Mouse (Mus musculus) cerebellum, adult 9-11 months (tissue): Measurements from ENCODE around the gene Ppp2r5b.
A peak's percentile ranks its signal among the peaks of the same experiment; 100 is the strongest.

Source experiments
- DNase-seq: peaks from one replicate; pipeline ENCODE4 v3.0.0; 2022

Gene Ppp2r5b

GRCm38 (mm10) chr19:6268670-6269132 is 33.0 kb upstream of the Ppp2r5b start:
- DNase-seq = peak; percentile 50

- DNase-seq = peak; percentile 90
Observed at GRCm38 (mm10) chr19:6268170-6268528, 32.5 kb upstream of the Ppp2r5b start.

DNA sequence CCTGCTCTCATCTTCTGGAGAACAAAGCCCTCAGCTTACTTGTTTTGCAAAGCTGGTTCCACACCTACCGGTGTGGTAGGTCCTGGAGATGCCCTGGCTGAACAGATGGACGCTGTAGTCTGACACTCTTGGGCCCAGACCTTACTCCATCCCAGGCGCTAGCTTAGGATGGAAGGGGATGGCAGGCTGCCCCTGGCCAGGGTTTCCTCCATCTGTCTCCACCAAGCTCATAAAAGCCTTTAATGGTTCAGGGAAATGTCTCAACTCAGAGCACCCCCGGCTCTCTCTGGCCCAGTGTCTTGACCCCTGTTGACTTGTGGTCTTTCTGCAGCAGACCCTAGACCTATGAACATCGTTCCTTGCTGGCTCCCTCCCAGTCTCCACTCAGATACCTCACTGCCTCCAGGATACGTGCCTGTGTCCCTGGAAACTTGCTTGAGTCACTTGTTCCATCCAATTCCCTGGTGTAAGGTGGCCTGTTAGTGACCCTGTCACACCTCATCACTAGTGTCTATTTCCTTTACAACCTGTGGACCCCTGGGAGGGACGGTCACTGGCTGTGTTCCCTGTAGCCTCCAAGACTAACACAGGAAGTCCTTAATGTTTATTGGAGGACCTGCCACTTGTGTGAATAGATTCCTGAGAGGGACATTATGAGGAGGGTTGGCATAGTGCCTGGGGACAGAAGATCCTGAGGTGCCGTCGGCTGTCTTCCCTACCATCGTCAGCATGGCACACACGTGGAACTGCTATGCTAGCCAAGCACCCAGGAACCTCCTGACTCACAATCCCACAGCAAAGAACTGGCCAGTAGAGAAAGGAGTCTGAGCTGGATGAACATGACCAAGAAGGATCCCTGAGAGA is 31.9 kb upstream of the Ppp2r5b start:
- DNase-seq = peak; percentile 97

DNA sequence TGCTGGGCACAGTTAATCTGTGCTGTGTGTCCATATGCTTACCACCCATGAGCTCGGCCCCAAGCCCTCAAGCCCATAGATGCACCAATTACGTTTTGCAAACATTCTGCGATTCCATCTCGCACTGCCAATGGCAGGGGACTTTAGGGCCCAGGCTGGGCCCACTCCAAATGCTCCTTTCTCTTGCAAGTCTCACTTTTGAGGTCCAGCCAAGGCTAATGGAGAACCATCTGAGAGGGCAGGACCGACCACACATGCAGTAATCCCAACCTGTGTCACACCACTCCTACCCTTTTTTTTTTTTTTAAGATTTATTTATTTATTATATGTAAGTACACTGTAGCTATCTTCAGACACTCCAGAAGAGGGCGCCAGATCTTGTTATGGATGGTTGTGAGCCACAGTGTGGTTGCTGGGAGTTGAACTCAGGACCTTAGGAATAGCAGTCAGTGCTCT is 30.1 kb upstream of the Ppp2r5b start:
- peak; percentile 76 for DNase-seq

DNA sequence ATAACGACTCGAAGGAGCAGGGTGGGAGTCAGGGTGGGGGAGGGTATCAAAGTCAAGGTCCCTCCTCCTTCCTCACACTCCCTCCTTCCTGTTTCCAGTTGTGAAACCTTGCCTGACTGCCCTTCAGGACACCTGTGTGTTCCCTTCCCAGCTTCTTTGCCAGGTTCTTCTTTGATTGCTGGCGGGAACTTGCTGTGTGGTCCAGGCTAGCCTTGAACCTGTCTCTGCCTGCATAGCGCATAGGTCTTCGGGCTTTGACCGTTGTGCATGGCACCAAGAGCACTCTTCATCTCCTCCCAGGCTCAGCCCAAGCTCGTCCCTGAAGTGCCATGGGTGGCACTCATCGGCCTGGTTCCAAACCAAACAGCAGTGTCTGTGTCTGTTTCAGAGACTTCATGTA is 29.3 kb upstream of the Ppp2r5b start:
- no peak for DNase-seq

- DNase-seq = no peak
Observed at GRCm38 (mm10) chr19:6264200-6264599, 28.5 kb upstream of the Ppp2r5b start.

DNA sequence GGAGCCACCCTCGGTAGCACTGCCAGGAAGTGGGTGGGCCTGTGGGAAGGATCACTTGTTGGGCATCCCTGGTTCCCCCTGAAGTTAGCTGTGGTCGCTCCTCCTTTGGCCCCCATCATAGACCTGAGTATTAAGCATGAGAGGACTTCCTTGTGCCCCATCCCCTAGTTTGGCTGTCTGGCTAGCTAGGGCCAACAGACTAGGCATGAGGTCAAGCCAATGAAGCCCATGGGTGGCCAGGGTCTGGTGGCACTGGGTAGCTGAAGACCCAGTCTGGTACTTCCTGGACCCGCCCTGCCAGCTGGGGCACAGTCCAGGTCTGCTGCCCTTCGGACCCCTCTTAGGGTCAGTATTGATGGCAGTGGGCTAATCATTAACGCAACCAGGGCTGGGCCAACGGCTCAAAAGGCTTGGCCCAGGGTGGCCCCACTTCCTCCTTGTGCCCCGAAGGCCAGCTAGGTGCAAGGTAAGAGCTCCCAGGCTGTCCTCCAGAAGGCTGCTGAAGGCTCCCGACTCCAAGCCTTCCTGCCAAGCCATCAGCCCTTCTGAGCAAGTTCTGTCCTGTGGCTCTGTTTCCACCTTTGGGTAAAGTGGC is 27.3 kb upstream of the Ppp2r5b start:
- DNase-seq = peak; percentile 66

GRCm38 (mm10) chr19:6262222-6262621 is 26.6 kb upstream of the Ppp2r5b start:
- peak; percentile 88 for DNase-seq

GRCm38 (mm10) chr19:6261379-6261778 is 25.7 kb upstream of the Ppp2r5b start:
- DNase-seq = peak; percentile 65

DNA sequence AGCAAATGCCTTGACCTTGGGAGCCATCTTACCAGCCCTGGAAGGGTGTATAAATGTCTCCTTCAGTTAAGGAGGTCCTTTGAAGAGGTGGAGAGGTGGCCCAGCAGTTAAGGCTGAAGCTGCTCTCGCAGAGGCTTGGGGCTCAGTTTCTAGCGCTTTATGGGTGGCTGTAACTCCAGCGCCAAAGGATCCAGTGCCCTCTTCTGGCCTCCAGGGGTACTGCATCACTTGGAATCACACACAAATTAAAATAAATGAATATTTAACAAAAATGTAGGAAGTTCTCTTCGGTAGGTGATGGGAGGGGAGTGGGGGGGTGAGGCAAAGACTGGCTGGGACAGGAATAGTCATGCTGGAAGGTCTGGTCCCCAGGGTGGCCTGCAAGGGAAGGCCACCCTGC is 25.3 kb upstream of the Ppp2r5b start:
- no peak for DNase-seq

- DNase-seq = peak; percentile 61
Observed at GRCm38 (mm10) chr19:6260428-6260827, 24.8 kb upstream of the Ppp2r5b start.

- no peak for DNase-seq
Observed at GRCm38 (mm10) chr19:6253021-6253420, 17.3 kb upstream of the Ppp2r5b start.

DNA sequence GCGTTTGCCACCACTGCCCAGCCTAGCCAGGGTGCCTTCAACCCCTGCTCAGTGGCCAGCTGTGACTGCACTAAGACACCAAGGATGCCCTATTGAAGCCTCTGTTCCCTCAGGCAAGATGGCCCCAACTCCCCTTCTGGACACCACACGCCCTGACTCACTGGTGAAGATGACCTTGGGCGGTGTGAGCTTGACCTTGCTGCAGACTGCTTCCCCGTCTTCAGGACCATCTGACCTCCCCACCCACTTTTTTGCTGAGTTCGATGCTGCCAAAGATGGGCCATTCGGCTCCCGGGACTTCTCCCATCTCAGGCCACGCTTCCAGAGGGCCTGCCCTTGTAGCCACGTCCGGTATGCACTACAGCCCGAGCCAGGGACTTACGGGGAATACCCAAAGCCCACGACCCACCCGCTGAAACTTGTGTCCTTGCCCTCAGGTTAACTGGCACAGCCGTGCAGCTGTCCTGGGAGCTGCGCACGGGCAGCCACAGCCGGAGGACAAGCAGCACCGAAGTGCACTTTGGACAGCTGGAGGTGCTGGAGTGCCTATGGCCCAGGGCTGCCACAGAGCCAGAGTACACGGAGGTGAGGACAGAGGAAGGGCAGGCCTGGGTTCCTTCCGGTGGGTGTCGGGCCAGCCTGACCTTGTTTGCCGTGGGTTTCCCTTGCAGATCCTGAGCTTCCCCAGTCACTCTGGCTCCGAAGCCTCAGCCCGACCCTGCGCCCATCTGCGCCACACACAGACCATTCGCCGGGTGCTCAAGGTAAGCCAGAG is 12.0 kb upstream of the Ppp2r5b start:
- no peak for DNase-seq

GRCm38 (mm10) chr19:6245806-6246205 is 10.1 kb upstream of the Ppp2r5b start:
- no peak for DNase-seq

- no peak for DNase-seq
Observed at GRCm38 (mm10) chr19:6243226-6243625, 7.6 kb upstream of the Ppp2r5b start.

DNA sequence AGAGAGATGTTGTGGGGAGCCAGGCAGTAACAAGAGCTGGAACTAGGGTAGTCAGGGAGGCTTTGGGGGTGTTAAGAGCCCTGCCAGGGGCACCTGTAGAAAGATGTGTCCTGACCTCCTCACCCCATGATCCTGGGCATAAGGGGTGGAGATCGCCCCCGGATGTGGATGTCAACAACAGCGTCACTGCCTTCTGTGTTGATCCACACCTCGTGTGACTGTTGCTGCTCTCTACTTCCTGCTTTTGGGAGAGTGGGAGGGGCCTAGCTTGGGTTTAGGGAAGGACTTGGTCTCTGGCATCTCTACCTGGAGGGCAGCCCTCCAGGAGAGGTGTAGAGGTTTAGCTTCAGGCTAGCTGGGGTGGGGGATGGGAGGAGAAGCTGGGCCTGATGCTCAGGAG is 6.6 kb upstream of the Ppp2r5b start:
- peak; percentile 82 for DNase-seq

DNA sequence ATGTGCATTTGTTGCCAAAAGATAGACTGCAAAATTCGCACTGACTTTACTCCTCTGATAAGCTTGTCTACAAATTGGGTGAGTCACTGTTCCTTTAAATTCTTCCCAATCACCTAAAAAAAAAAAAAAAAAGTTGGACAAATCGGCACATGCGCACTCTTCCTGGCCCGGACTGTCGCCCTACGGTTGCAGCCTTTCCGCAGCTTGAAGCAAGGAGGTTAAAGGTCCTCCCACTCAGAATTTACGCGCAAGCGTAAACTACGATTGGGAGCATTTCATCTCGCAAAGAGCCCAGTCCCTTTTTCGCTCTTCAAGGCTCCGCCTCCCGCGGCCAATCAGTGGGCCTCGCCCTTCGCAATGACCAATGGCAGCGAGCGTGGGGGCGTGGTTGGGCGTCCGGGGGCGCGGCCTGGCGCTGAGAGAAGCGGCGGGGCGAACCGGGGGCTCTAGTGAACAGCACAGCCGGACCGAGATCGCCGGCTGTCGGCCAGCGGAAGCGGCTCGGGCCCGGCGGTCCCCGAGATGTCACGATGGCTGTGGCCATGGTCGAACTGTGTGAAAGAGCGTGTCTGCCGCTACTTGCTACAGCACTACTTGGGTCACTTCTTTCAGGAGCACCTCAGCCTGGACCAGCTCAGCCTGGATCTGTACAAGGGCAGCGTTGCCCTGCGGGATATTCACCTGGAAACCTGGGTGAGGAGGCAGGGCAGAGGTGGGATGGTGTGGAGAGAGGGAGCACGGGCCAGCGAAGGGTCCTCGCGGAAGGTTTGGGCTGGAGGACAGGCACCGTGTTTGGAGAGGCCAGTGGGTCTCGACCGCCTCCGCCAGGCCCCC is 5.8 kb upstream of the Ppp2r5b start, which contains the start of gene Atg2a:
Atg2a (plus strand) TSS at position 395 of the 834 bp plus-strand sequence.
- DNase-seq = peak; percentile 100

GRCm38 (mm10) chr19:6240725-6241124 is 5.1 kb upstream of the Ppp2r5b start:
- DNase-seq = peak; percentile 49

DNA sequence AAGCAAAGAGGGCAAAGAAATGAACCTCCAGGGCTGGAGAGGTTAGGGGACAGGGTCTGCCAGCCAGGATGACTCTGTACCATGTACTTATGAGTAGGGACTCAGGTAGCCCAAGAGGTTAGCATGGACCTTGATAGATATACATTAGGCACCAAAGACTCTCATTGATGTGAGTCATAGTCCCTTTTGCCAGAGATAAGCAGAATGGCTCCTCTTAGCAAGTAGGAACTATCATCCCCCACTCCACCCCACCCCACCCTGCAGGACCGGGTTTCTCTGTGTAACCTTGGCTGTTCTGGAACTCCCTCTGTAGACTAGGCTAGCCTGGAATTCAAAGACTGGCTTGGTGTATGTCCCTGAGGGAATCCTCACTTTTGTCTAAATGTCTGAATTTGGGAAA is 4.5 kb upstream of the Ppp2r5b start:
- DNase-seq = peak; percentile 37

GRCm38 (mm10) chr19:6238740-6239139 is 3.1 kb upstream of the Ppp2r5b start:
- no peak for DNase-seq

GRCm38 (mm10) chr19:6236842-6237241 is 1.2 kb upstream of the Ppp2r5b start:
- peak; percentile 78 for DNase-seq

DNA sequence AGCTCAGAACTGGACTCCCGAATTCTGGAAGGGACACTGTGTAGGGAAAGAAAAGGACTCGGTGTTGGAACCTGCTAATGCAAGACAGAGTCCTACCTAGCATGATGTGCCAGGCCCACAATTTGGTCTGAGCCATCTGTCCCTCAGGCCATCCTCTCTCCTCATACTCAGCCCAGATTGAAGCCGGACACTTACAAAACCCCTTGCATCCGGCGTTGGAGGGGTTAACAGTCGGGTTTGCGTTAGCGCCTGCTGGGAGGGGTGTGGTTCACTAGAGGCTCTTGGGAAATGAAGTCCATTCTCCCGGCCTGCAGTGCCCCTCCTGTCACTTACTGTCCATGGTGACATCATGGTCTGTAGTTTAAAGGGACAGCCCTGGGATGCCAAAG is 375 bp upstream of the Ppp2r5b start:
- DNase-seq = peak; percentile 97
